Mouse (Mus musculus): ENCODE data around the gene Ribc2. TPM values are rescaled to one million over a fixed set of nuclear protein-coding genes. Genes with fewer than 3 reads are reported as not detected.
A peak's percentile ranks its signal among the peaks of the same experiment; 100 is the strongest.

The Ribc2 gene
- polyA plus RNA-seq (2014; fragmentation: Nextera tagmentation; extraction: Ambion mirVana) = 0.47 and 0.95 TPM in 2 replicates

- H3K4me2 ChIP-seq (ENCODE audit: low read depth, low read length, severe bottlenecking) = peak within 1 kb of the TSS; percentile 61
- peaks cover 4% of the 10 kb centered on the region; the same call in 1 of the 2 replicates for H3K9me3 ChIP-seq (ENCODE audit: control insufficient read depth, low read length)
- no peaks in the 10 kb centered on the region for H3K36me3 ChIP-seq (ENCODE audit: control insufficient read depth, insufficient read depth, low read length)
- DNase-seq (ENCODE audit: low spot score) (peak; percentile 90), ATAC-seq (replicated peaks; ENCODE audit: low FRiP score) (peak; percentile 61)
- H3K4me1 ChIP-seq (replicated peaks; ENCODE audit: control insufficient read depth, insufficient read depth, low read length) = no peaks in the 10 kb centered on the region
- H3K27me3 ChIP-seq (ENCODE audit: control insufficient read depth, insufficient read depth, low read length) = peaks cover 2% of the 10 kb centered on the region; the same call in 1 of the 2 replicates
- H3K9ac ChIP-seq (ENCODE audit: low read length) = peak within 1 kb of the TSS; percentile 20
- 33% methylated on average over 57 of the region's 58 CpGs for WGBS
- peak within 1 kb of the TSS; percentile 22 for H3K4me3 ChIP-seq (ENCODE audit: low read depth, low read length)
- H3K27ac ChIP-seq (ENCODE audit: low read depth, low read length) = no peak within 1 kb of the TSS
Observed at GRCm38 (mm10) chr15:85131275-85132192, at the start of gene Ribc2, which contains the start of gene Smc1b. Ribc2 (plus strand) TSS chr15:85132078. Smc1b (minus strand) TSS chr15:85131964.

DNA sequence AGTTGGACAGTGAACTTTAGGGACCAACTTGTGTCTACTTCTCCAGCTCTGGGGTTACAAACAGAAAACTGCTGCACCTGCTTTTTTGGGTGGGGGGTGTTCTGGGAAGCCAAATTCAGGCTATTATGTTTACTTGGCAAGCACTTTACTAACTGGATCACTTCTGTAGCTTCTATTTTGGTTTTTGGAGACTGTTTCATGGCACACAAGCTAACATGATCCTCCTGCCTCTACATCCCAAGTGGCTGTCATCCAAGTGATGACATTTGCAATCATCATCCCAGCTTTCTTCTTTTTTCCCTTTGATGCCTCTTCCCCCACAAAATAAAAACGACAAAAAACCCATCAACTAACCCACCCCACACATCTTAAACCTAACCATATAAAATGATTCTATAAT lies 46.2 kb upstream of the Ribc2 start:
- no peak for DNase-seq (ENCODE audit: low spot score)

GRCm38 (mm10) chr15:85132193-85132520 lies 279 bp downstream of the Ribc2 start:
- H3K27ac ChIP-seq (ENCODE audit: low read depth, low read length) = no peak overlapping the region
- H3K4me1 ChIP-seq (replicated peaks; ENCODE audit: control insufficient read depth, insufficient read depth, low read length) = no peaks in the 10 kb centered on the region
- DNase-seq (ENCODE audit: low spot score) (no peak), ATAC-seq (replicated peaks; ENCODE audit: low FRiP score) (no peak)
- H3K9ac ChIP-seq (ENCODE audit: low read length) = peak overlapping the region; percentile 20; the same call in 1 of the 2 replicates
- peaks cover 2% of the 10 kb centered on the region; the same call in 1 of the 2 replicates for H3K27me3 ChIP-seq (ENCODE audit: control insufficient read depth, insufficient read depth, low read length)
- peak overlapping the region; percentile 22 for H3K4me3 ChIP-seq (ENCODE audit: low read depth, low read length)
- no peaks in the 10 kb centered on the region for H3K36me3 ChIP-seq (ENCODE audit: control insufficient read depth, insufficient read depth, low read length)
- H3K9me3 ChIP-seq (ENCODE audit: control insufficient read depth, low read length) = peaks cover 4% of the 10 kb centered on the region; the same call in 1 of the 2 replicates
- 22% methylated on average over 10 of the region's 10 CpGs for WGBS
- peak overlapping the region; percentile 61 for H3K4me2 ChIP-seq (ENCODE audit: low read depth, low read length, severe bottlenecking)

More for the DNA sequence above, 46.2 kb upstream of the Ribc2 start:
- Histone ChIP-seq H3K4me2 (ENCODE audit: low read depth, low read length, severe bottlenecking) (no peak overlapping the region), H3K9ac (ENCODE audit: low read length) (no peak overlapping the region), H3K27me3 (ENCODE audit: control insufficient read depth, insufficient read depth, low read length) (no peaks in the 10 kb centered on the region), H3K36me3 (ENCODE audit: control insufficient read depth, insufficient read depth, low read length) (no peaks in the 10 kb centered on the region), H3K4me1 (replicated peaks; ENCODE audit: control insufficient read depth, insufficient read depth, low read length) (no peaks in the 10 kb centered on the region), H3K4me3 (ENCODE audit: low read depth, low read length) (no peak overlapping the region), H3K9me3 (ENCODE audit: control insufficient read depth, low read length) (no peaks in the 10 kb centered on the region), H3K27ac (ENCODE audit: low read depth, low read length) (no peak overlapping the region)
- WGBS = 76% methylated on average over 1 of the region's 1 CpGs
- ATAC-seq (replicated peaks; ENCODE audit: low FRiP score) = no peak

- no peak overlapping the region for H3K9ac ChIP-seq (ENCODE audit: low read length)
- no peak overlapping the region for H3K4me3 ChIP-seq (ENCODE audit: low read depth, low read length)
- H3K9me3 ChIP-seq (ENCODE audit: control insufficient read depth, low read length) = peaks cover 4% of the 10 kb centered on the region; the same call in 1 of the 2 replicates
- 54% methylated on average over 9 of the region's 9 CpGs for WGBS
- no peak overlapping the region for H3K4me2 ChIP-seq (ENCODE audit: low read depth, low read length, severe bottlenecking)
- H3K27ac ChIP-seq (ENCODE audit: low read depth, low read length) = no peak overlapping the region
- H3K27me3 ChIP-seq (ENCODE audit: control insufficient read depth, insufficient read depth, low read length) = peaks cover 2% of the 10 kb centered on the region; the same call in 1 of the 2 replicates
- DNase-seq (ENCODE audit: low spot score) (no peak), ATAC-seq (replicated peaks; ENCODE audit: low FRiP score) (no peak)
- H3K36me3 ChIP-seq (ENCODE audit: control insufficient read depth, insufficient read depth, low read length) = no peaks in the 10 kb centered on the region
- H3K4me1 ChIP-seq (replicated peaks; ENCODE audit: control insufficient read depth, insufficient read depth, low read length) = no peaks in the 10 kb centered on the region
Observed at GRCm38 (mm10) chr15:85135143-85135542, 3.3 kb downstream of the Ribc2 start.

DNA sequence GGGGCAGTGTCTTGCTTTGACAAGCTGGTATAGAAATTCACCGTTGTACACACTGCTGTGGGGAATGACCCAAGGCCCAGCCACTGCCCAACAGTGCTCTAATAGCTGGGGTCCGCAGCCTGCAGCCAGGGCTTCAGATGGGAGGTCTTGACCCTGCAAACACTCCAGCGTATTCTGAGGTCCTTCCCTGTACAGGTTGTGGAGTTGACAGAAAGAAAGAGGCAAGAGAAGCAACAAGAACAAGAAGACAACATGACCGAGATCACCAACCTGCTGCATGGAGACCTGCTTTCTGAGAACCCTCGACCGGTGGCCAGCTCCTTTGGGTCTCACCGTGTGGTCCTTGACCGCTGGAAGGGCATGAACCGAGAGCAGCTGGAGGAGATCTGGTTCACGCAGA lies 9.4 kb downstream of the Ribc2 start:
- Histone ChIP-seq H3K4me3 (ENCODE audit: low read depth, low read length) (no peak overlapping the region), H3K36me3 (ENCODE audit: control insufficient read depth, insufficient read depth, low read length) (no peaks in the 10 kb centered on the region), H3K27me3 (ENCODE audit: control insufficient read depth, insufficient read depth, low read length) (no peaks in the 10 kb centered on the region), H3K4me2 (ENCODE audit: low read depth, low read length, severe bottlenecking) (no peak overlapping the region), H3K4me1 (replicated peaks; ENCODE audit: control insufficient read depth, insufficient read depth, low read length) (no peaks in the 10 kb centered on the region), H3K27ac (ENCODE audit: low read depth, low read length) (no peak overlapping the region), H3K9me3 (ENCODE audit: control insufficient read depth, low read length) (no peaks in the 10 kb centered on the region), H3K9ac (ENCODE audit: low read length) (no peak overlapping the region)
- WGBS = 92% methylated on average over 10 of the region's 10 CpGs
- DNase-seq (ENCODE audit: low spot score) (no peak), ATAC-seq (replicated peaks; ENCODE audit: low FRiP score) (no peak)

GRCm38 (mm10) chr15:85142441-85142840 lies 10.6 kb downstream of the Ribc2 start:
- 74% methylated on average over 2 of the region's 2 CpGs for WGBS
- Histone ChIP-seq H3K4me1 (replicated peaks; ENCODE audit: control insufficient read depth, insufficient read depth, low read length) (no peaks in the 10 kb centered on the region), H3K4me2 (ENCODE audit: low read depth, low read length, severe bottlenecking) (no peak overlapping the region), H3K36me3 (ENCODE audit: control insufficient read depth, insufficient read depth, low read length) (no peaks in the 10 kb centered on the region), H3K27me3 (ENCODE audit: control insufficient read depth, insufficient read depth, low read length) (no peaks in the 10 kb centered on the region), H3K4me3 (ENCODE audit: low read depth, low read length) (no peak overlapping the region), H3K27ac (ENCODE audit: low read depth, low read length) (no peak overlapping the region), H3K9me3 (ENCODE audit: control insufficient read depth, low read length) (no peaks in the 10 kb centered on the region), H3K9ac (ENCODE audit: low read length) (no peak overlapping the region)
- peak; percentile 34 for DNase-seq (ENCODE audit: low spot score)
- ATAC-seq (replicated peaks; ENCODE audit: low FRiP score) = no peak

GRCm38 (mm10) chr15:85143161-85143560 lies 11.3 kb downstream of the Ribc2 start:
- ATAC-seq (replicated peaks; ENCODE audit: low FRiP score) = no peak
- Histone ChIP-seq H3K4me1 (replicated peaks; ENCODE audit: control insufficient read depth, insufficient read depth, low read length) (no peaks in the 10 kb centered on the region), H3K4me2 (ENCODE audit: low read depth, low read length, severe bottlenecking) (no peak overlapping the region), H3K36me3 (ENCODE audit: control insufficient read depth, insufficient read depth, low read length) (no peaks in the 10 kb centered on the region), H3K9me3 (ENCODE audit: control insufficient read depth, low read length) (no peaks in the 10 kb centered on the region), H3K4me3 (ENCODE audit: low read depth, low read length) (no peak overlapping the region), H3K27ac (ENCODE audit: low read depth, low read length) (no peak overlapping the region), H3K27me3 (ENCODE audit: control insufficient read depth, insufficient read depth, low read length) (no peaks in the 10 kb centered on the region), H3K9ac (ENCODE audit: low read length) (no peak overlapping the region)
- 88% methylated on average over 11 of the region's 11 CpGs for WGBS
- DNase-seq (ENCODE audit: low spot score) = peak; percentile 35

GRCm38 (mm10) chr15:85143747-85144146 lies 11.9 kb downstream of the Ribc2 start:
- H3K27me3 ChIP-seq (ENCODE audit: control insufficient read depth, insufficient read depth, low read length) = no peaks in the 10 kb centered on the region
- H3K27ac ChIP-seq (ENCODE audit: low read depth, low read length) = no peak overlapping the region
- DNase-seq (ENCODE audit: low spot score) (peak; percentile 22), ATAC-seq (replicated peaks; ENCODE audit: low FRiP score) (no peak)
- no peaks in the 10 kb centered on the region for H3K4me1 ChIP-seq (replicated peaks; ENCODE audit: control insufficient read depth, insufficient read depth, low read length)
- H3K9ac ChIP-seq (ENCODE audit: low read length) = no peak overlapping the region
- no peak overlapping the region for H3K4me2 ChIP-seq (ENCODE audit: low read depth, low read length, severe bottlenecking)
- H3K4me3 ChIP-seq (ENCODE audit: low read depth, low read length) = no peak overlapping the region
- H3K9me3 ChIP-seq (ENCODE audit: control insufficient read depth, low read length) = no peaks in the 10 kb centered on the region
- H3K36me3 ChIP-seq (ENCODE audit: control insufficient read depth, insufficient read depth, low read length) = no peaks in the 10 kb centered on the region
- WGBS = 91% methylated on average over 1 of the region's 1 CpGs

Data from forebrain, embryonic 11.5 days (tissue).